ENCODE assay signal across 8 mouse cellular contexts in genomic region chr2:112492856-112493538, GRCm38 (mm10). TPM values are rescaled to one million over a fixed set of nuclear protein-coding genes. Genes with fewer than 3 reads are reported as not detected.
DNase-seq lines count a peak whose midpoint lies in the region; ATAC-seq and TF ChIP-seq lines count a peak whose summit lies in the region.

Gene Aven (plus strand): TSS chr2:112492964.

- in situ Hi-C loops in ES-E14 (cut with MboI; ENCODE audit: low sequenced_read_pairs in 2 of 2, unreplicated experiment in 2 of 2) = no loop called here

- H3K9me3 ChIP-seq in ES-E14 (ENCODE audit: control insufficient read depth, insufficient read depth, low read depth, low read length) = no peaks in the 10 kb centered on the region
- no peaks in the 10 kb centered on the region for H3K9me3 ChIP-seq in forebrain, embryonic 15.5 days
- no peaks in the 10 kb centered on the region for H3K9me3 ChIP-seq in lung, postnatal 0 days (ENCODE audit: low read length)

- peak; percentile 45 for TF ChIP-seq CTCF in lung, postnatal 0 days (IDR thresholded peaks at IDR 0.05)

- H3K9ac ChIP-seq in ES-E14 (ENCODE audit: insufficient read depth, low read depth, low read length, poor library complexity, severe bottlenecking) = peak within 1 kb of the TSS; percentile 96
- peak within 1 kb of the TSS; percentile 95 for H3K9ac ChIP-seq in forebrain, embryonic 15.5 days (replicated peaks)
- peak within 1 kb of the TSS; percentile 96 for H3K9ac ChIP-seq in lung, postnatal 0 days (replicated peaks; ENCODE audit: low read depth)

- H3K36me3 ChIP-seq in ES-E14 (ENCODE audit: control insufficient read depth, insufficient read depth, low read length, poor library complexity, severe bottlenecking) = no peaks in the 10 kb centered on the region
- no peaks in the 10 kb centered on the region for H3K36me3 ChIP-seq in forebrain, embryonic 15.5 days
- no peaks in the 10 kb centered on the region for H3K36me3 ChIP-seq in lung, postnatal 0 days (ENCODE audit: insufficient read depth, low read length)

- peak within 1 kb of the TSS; percentile 75; the same call in 1 of the 2 replicates for H3K27ac ChIP-seq in ES-E14 (ENCODE audit: insufficient read depth, low read depth, low read length, poor library complexity, severe bottlenecking)
- H3K27ac ChIP-seq in forebrain, embryonic 15.5 days (replicated peaks) = peak within 1 kb of the TSS; percentile 95
- peak within 1 kb of the TSS; percentile 100 for H3K27ac ChIP-seq in lung, postnatal 0 days (ENCODE audit: low read length)

- H3K4me1 ChIP-seq in ES-E14 (ENCODE audit: control insufficient read depth in 2 of 2, insufficient read depth in 2 of 2, low read length in 2 of 2, poor library complexity in 1 of 2) = peaks cover 2 to 8% of the 10 kb centered on the region in 2 experiments; a peak in 3 of 4 replicates
- peaks cover 12% of the 10 kb centered on the region for H3K4me1 ChIP-seq in forebrain, embryonic 15.5 days
- H3K4me1 ChIP-seq in lung, postnatal 0 days (ENCODE audit: insufficient read depth, low read depth, low read length) = no peaks in the 10 kb centered on the region

- TF ChIP-seq EP300 in lung, postnatal 0 days (IDR thresholded peaks at IDR 0.05) = no peak

- under 1% methylated on average over 79 of the region's 87 CpGs for WGBS in forebrain, embryonic 15.5 days
- under 1% methylated on average over 73 of the region's 87 CpGs for WGBS in lung, postnatal 0 days

- H3K4me2 ChIP-seq in forebrain, embryonic 15.5 days (replicated peaks) = peak within 1 kb of the TSS; percentile 81
- peak within 1 kb of the TSS; percentile 82 for H3K4me2 ChIP-seq in lung, postnatal 0 days (replicated peaks; ENCODE audit: low read depth, low read length)

- ATAC-seq in forebrain, embryonic 15.5 days (replicated peaks) = peak; percentile 96
- peak; percentile 95 for ATAC-seq in lung, postnatal 0 days

- peak within 1 kb of the TSS; percentile 85 to 93 for H3K4me3 ChIP-seq in ES-E14 (ENCODE audit: insufficient read depth in 1 of 2, low read depth in 1 of 2, low read length in 2 of 2, poor library complexity in 1 of 2, severe bottlenecking in 1 of 2)
- H3K4me3 ChIP-seq in forebrain, embryonic 15.5 days = peak within 1 kb of the TSS; percentile 81
- peak within 1 kb of the TSS; percentile 80 for H3K4me3 ChIP-seq in lung, postnatal 0 days (ENCODE audit: low read depth, low read length)

- intact Hi-C loops in heart, postnatal 36 days (cut with DNase I) = no loop called here

- H3K27me3 ChIP-seq in forebrain, embryonic 15.5 days = no peaks in the 10 kb centered on the region
- H3K27me3 ChIP-seq in lung, postnatal 0 days (replicated peaks; ENCODE audit: insufficient read depth, low read length) = no peaks in the 10 kb centered on the region

- no peak for DNase-seq in ES-E14 (ENCODE audit: low read depth, low spot score)
- peak; percentile 89 for DNase-seq in cerebellum, adult 11-12 months
- DNase-seq in heart, postnatal 36 days = peak; percentile 86 to 94
- peak; percentile 75 for DNase-seq in layer of hippocampus, adult 9-11 months
- peak; percentile 91 for DNase-seq in lung, postnatal 0 days (ENCODE audit: low spot score)
- DNase-seq in ovary, postnatal 10 days (ENCODE audit: low spot score) = peak; percentile 80
- DNase-seq in thymus, postnatal 0 days (ENCODE audit: low spot score) = peak; percentile 71

TF ChIP-seq in ES-E14, 5 proteins besides CTCF, POLR2A, EP300 and RAD21:
- TF ChIP-seq HCFC1 (IDR thresholded peaks at IDR 0.05; ENCODE audit: borderline replicate concordance, insufficient read depth, low read length) = no peak
- TF ChIP-seq ZC3H11A (IDR thresholded peaks at IDR 0.05; ENCODE audit: borderline replicate concordance, low read depth, low read length) = no peak
- TF ChIP-seq CHD2 (IDR thresholded peaks at IDR 0.05; ENCODE audit: low read depth, low read length) = no peak
- TF ChIP-seq ZNF384 (IDR thresholded peaks at IDR 0.05; ENCODE audit: low read depth, low read length) = no peak
- TF ChIP-seq MAFK (IDR thresholded peaks at IDR 0.05; ENCODE audit: insufficient read depth, low read depth, low read length) = no peak
TF ChIP-seq in ES-E14: peak in this region for 0.

RNA-seq across cellular contexts. Expression of gene Aven, which starts in this region (rescaled TPM):
- 14.6 and 22.3 TPM in 2 replicates for total RNA-seq in ES-E14 (2012; rRNA removed)
- 3.6 and 3.7 TPM in 2 replicates for polyA plus RNA-seq in forebrain, embryonic 15.5 days (2015; fragmentation: Nextera tagmentation; extraction: Ambion mirVana)
- total RNA-seq in heart, postnatal 36 days (2021) = 10 to 100 TPM; 16.5 to 20.6 TPM
- polyA plus RNA-seq in lung, postnatal 0 days (2015; fragmentation: Nextera tagmentation; extraction: Ambion mirVana) = 2.4 and 3.0 TPM in 2 replicates
- 5.2 and 6.0 TPM in 2 replicates for polyA plus RNA-seq in thymus, postnatal 0 days (2015; fragmentation: Nextera tagmentation; extraction: Ambion mirVana)
